Mouse (Mus musculus) bone marrow macrophage, adult 2 months (primary cell): ENCODE results near the gene Adcy3.

Experiments
- CTCF ChIP-seq: IDR thresholded peaks from 2 replicates; pipeline ENCODE4 v1.5.1; 2012; ENCODE audit warnings: low read depth, mild to moderate bottlenecking, low read length, moderate library complexity
- POLR2A ChIP-seq: IDR thresholded peaks from 2 replicates; pipeline ENCODE4 v1.6.1; 2012; ENCODE audit warnings: mild to moderate bottlenecking, low read depth, low read length, borderline replicate concordance

- TF ChIP-seq CTCF (no peak), POLR2A (no peak)
These were observed 55.5 kb downstream of the Adcy3 start for GRCm38 (mm10) chr12:4188171-4189059.
